Mouse (Mus musculus) MEL-GATA-1-ER (cell line): Measurements from ENCODE around the gene Pitpnc1.

Experiments used
- DNase-seq: peaks from one replicate; pipeline ENCODE4 v3.0.0-alpha.2; 2012; ENCODE audit warnings: low read depth; ENCODE audit errors: extremely low read depth

Pitpnc1 gene

GRCm38 (mm10) chr11:107443121-107444095 lies 27.1 kb downstream of the Pitpnc1 start:
- no peak for DNase-seq

- no peak for DNase-seq
Measured at GRCm38 (mm10) chr11:107441050-107441449, 29.4 kb downstream of the Pitpnc1 start.

- no peak for DNase-seq
Measured at GRCm38 (mm10) chr11:107438140-107438539, 32.4 kb downstream of the Pitpnc1 start.

GRCm38 (mm10) chr11:107437723-107438122 lies 32.8 kb downstream of the Pitpnc1 start:
- DNase-seq, result no peak

- DNase-seq, result no peak
Measured at GRCm38 (mm10) chr11:107435776-107436449, 34.6 kb downstream of the Pitpnc1 start.

GRCm38 (mm10) chr11:107431197-107431965 lies 39.1 kb downstream of the Pitpnc1 start:
- no peak for DNase-seq

GRCm38 (mm10) chr11:107428011-107428410 lies 42.5 kb downstream of the Pitpnc1 start:
- DNase-seq, result no peak

- DNase-seq, result no peak
Measured at GRCm38 (mm10) chr11:107424176-107424575, 46.3 kb downstream of the Pitpnc1 start.

GRCm38 (mm10) chr11:107422356-107422754 lies 48.1 kb downstream of the Pitpnc1 start:
- peak; percentile 33 for DNase-seq

GRCm38 (mm10) chr11:107421751-107422355 lies 48.6 kb downstream of the Pitpnc1 start:
- peak; percentile 76 for DNase-seq

- no peak for DNase-seq
Measured at GRCm38 (mm10) chr11:107419925-107420324, 50.6 kb downstream of the Pitpnc1 start.

- DNase-seq, result peak; percentile 97
Measured at GRCm38 (mm10) chr11:107417041-107417583, 53.4 kb downstream of the Pitpnc1 start.

- peak; percentile 29 for DNase-seq
Measured at GRCm38 (mm10) chr11:107416561-107416926, 54.0 kb downstream of the Pitpnc1 start.

GRCm38 (mm10) chr11:107415901-107416560 lies 54.5 kb downstream of the Pitpnc1 start:
- peak; percentile 77 for DNase-seq

- DNase-seq, result no peak
Measured at GRCm38 (mm10) chr11:107414996-107415747, 55.3 kb downstream of the Pitpnc1 start.

GRCm38 (mm10) chr11:107413251-107413655 lies 57.2 kb downstream of the Pitpnc1 start:
- DNase-seq, result peak; percentile 30

- DNase-seq, result peak; percentile 54
Measured at GRCm38 (mm10) chr11:107412128-107412527, 58.4 kb downstream of the Pitpnc1 start.

GRCm38 (mm10) chr11:107411576-107411975 lies 58.9 kb downstream of the Pitpnc1 start:
- no peak for DNase-seq

- no peak for DNase-seq
Measured at GRCm38 (mm10) chr11:107410804-107411203, 59.7 kb downstream of the Pitpnc1 start.
